Comparison of ENCODE assay signal across 1 mouse cellular context in the genomic region with DNA sequence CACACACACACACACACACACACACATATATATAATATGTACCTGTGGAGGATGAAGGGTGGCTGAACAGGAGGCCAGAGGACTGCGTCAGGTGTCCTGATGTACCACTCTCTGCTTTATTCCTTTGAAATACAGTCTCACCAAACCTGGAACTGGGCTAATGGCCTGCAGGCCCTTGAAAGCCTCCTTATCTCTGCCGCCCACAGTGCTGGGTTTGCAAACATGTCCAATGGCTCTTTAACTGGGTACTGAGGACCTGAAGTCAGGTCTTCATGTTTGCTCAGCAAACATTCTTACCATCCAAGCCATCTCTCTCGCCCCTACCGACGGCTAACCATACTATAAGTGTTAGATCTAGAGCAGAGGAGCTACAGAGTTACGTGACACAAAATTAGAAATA.
TF ChIP-seq lines count a peak whose summit lies in the region.

No protein-coding gene starts in this region.

TF ChIP-seq in CH12.LX, 34 proteins besides CTCF, POLR2A, EP300 and RAD21:
- TF ChIP-seq USF2 (conservative IDR thresholded peaks at IDR 0.05; ENCODE audit: low read depth, low read length), result no peak
- no peak for TF ChIP-seq MAZ (IDR thresholded peaks at IDR 0.05; ENCODE audit: low read depth, low read length)
- no peak for TF ChIP-seq ETS1 (conservative IDR thresholded peaks at IDR 0.05; ENCODE audit: low read depth, low read length)
- no peak for TF ChIP-seq GABPA (IDR thresholded peaks at IDR 0.05; ENCODE audit: insufficient replicate concordance, low read depth, low read length)
- no peak for TF ChIP-seq RCOR1 (conservative IDR thresholded peaks at IDR 0.05; ENCODE audit: low read depth, low read length)
